Mouse (Mus musculus): ENCODE results near the gene 2810006K23Rik. TPM values are rescaled to one million over a fixed set of nuclear protein-coding genes. Genes with fewer than 3 reads are reported as not detected.
"Not testable (repeated sequence)": the region's sequence is repeated elsewhere in the genome, so short reads cannot be mapped to it uniquely, and the experiment has no call there.

The 2810006K23Rik gene
- polyA plus RNA-seq, 1 experiment from 2014 or later, result 21.7 TPM

GRCm38 (mm10) chr5:124359641-124360040 is 31.8 kb downstream of the 2810006K23Rik start:
- H3K36me3 ChIP-seq (ENCODE audit: control insufficient read depth, insufficient read depth, low read length), result no peaks in the 10 kb centered on the region
- H3K9ac ChIP-seq (ENCODE audit: low read length), result no peak overlapping the region
- no peaks in the 10 kb centered on the region for H3K27me3 ChIP-seq (ENCODE audit: control insufficient read depth, insufficient read depth, low read length)
- no peak overlapping the region for H3K27ac ChIP-seq (ENCODE audit: low read depth, low read length)
- DNase-seq (ENCODE audit: low spot score) (no peak), ATAC-seq (ENCODE audit: insufficient read depth, low FRiP score, low TSS enrichment) (no peak)
- no peaks in the 10 kb centered on the region for H3K4me1 ChIP-seq (ENCODE audit: control insufficient read depth, insufficient read depth, low read length)
- no peak overlapping the region for H3K4me2 ChIP-seq (ENCODE audit: low read depth)
- no peak overlapping the region for H3K4me3 ChIP-seq (ENCODE audit: low read depth, low read length)
- no peaks in the 10 kb centered on the region for H3K9me3 ChIP-seq (ENCODE audit: control insufficient read depth, low read length)
- WGBS, result 79% methylated on average over 2 of the region's 2 CpGs

- H3K36me3 ChIP-seq (ENCODE audit: control insufficient read depth, insufficient read depth, low read length); ATAC-seq (ENCODE audit: insufficient read depth, low FRiP score, low TSS enrichment); DNase-seq (ENCODE audit: low spot score); H3K9me3 ChIP-seq (ENCODE audit: control insufficient read depth, low read length); H3K27me3 ChIP-seq (ENCODE audit: control insufficient read depth, insufficient read depth, low read length); H3K4me1 ChIP-seq (ENCODE audit: control insufficient read depth, insufficient read depth, low read length); H3K27ac ChIP-seq (ENCODE audit: low read depth, low read length); H3K4me2 ChIP-seq (ENCODE audit: low read depth); H3K4me3 ChIP-seq (ENCODE audit: low read depth, low read length); H3K9ac ChIP-seq (ENCODE audit: low read length): not testable (repeated sequence)
- WGBS, result 92% methylated on average over 5 of the region's 5 CpGs
Measured at GRCm38 (mm10) chr5:124362982-124363381, 35.1 kb downstream of the 2810006K23Rik start, which contains the start of gene Cdk2ap1. TSS of gene Cdk2ap1 (minus strand) at chr5:124363082.

GRCm38 (mm10) chr5:124364173-124364918 is 36.5 kb downstream of the 2810006K23Rik start:
- 90% methylated on average over 6 of the region's 6 CpGs for WGBS
- no peaks in the 10 kb centered on the region for H3K27me3 ChIP-seq (ENCODE audit: control insufficient read depth, insufficient read depth, low read length)
- no peak overlapping the region for H3K9ac ChIP-seq (ENCODE audit: low read length)
- no peak overlapping the region for H3K27ac ChIP-seq (ENCODE audit: low read depth, low read length)
- peaks cover 6% of the 10 kb centered on the region for H3K36me3 ChIP-seq (ENCODE audit: control insufficient read depth, insufficient read depth, low read length)
- H3K4me2 ChIP-seq (ENCODE audit: low read depth), result no peak overlapping the region
- DNase-seq (ENCODE audit: low spot score) (no peak), ATAC-seq (ENCODE audit: insufficient read depth, low FRiP score, low TSS enrichment) (no peak)
- H3K4me1 ChIP-seq (ENCODE audit: control insufficient read depth, insufficient read depth, low read length), result no peaks in the 10 kb centered on the region
- H3K4me3 ChIP-seq (ENCODE audit: low read depth, low read length), result no peak overlapping the region
- H3K9me3 ChIP-seq (ENCODE audit: control insufficient read depth, low read length), result no peaks in the 10 kb centered on the region

- Histone ChIP-seq H3K4me3 (ENCODE audit: low read depth, low read length) (no peak overlapping the region), H3K36me3 (ENCODE audit: control insufficient read depth, insufficient read depth, low read length) (peaks cover 8% of the 10 kb centered on the region), H3K27me3 (ENCODE audit: control insufficient read depth, insufficient read depth, low read length) (no peaks in the 10 kb centered on the region), H3K9me3 (ENCODE audit: control insufficient read depth, low read length) (no peaks in the 10 kb centered on the region), H3K9ac (ENCODE audit: low read length) (no peak overlapping the region), H3K4me2 (ENCODE audit: low read depth) (no peak overlapping the region), H3K27ac (ENCODE audit: low read depth, low read length) (no peak overlapping the region), H3K4me1 (ENCODE audit: control insufficient read depth, insufficient read depth, low read length) (no peaks in the 10 kb centered on the region)
- DNase-seq (ENCODE audit: low spot score) (no peak), ATAC-seq (ENCODE audit: insufficient read depth, low FRiP score, low TSS enrichment) (no peak)
- WGBS, result 89% methylated on average over 2 of the region's 2 CpGs
Measured at GRCm38 (mm10) chr5:124365754-124366153, 37.9 kb downstream of the 2810006K23Rik start.

- Histone ChIP-seq H3K27ac (ENCODE audit: low read depth, low read length) (no peak overlapping the region), H3K36me3 (ENCODE audit: control insufficient read depth, insufficient read depth, low read length) (peaks cover 8% of the 10 kb centered on the region), H3K4me3 (ENCODE audit: low read depth, low read length) (no peak overlapping the region), H3K4me1 (ENCODE audit: control insufficient read depth, insufficient read depth, low read length) (no peaks in the 10 kb centered on the region), H3K9me3 (ENCODE audit: control insufficient read depth, low read length) (no peaks in the 10 kb centered on the region), H3K27me3 (ENCODE audit: control insufficient read depth, insufficient read depth, low read length) (no peaks in the 10 kb centered on the region), H3K4me2 (ENCODE audit: low read depth) (no peak overlapping the region), H3K9ac (ENCODE audit: low read length) (no peak overlapping the region)
- 91% methylated on average over 3 of the region's 3 CpGs for WGBS
- no peak for DNase-seq (ENCODE audit: low spot score)
- ATAC-seq (ENCODE audit: insufficient read depth, low FRiP score, low TSS enrichment), result no peak
Measured at GRCm38 (mm10) chr5:124366721-124367120, 38.8 kb downstream of the 2810006K23Rik start.

GRCm38 (mm10) chr5:124374298-124374697 is 46.4 kb downstream of the 2810006K23Rik start:
- H3K27ac ChIP-seq (ENCODE audit: low read depth, low read length), result no peak overlapping the region
- no peak overlapping the region for H3K4me2 ChIP-seq (ENCODE audit: low read depth)
- no peaks in the 10 kb centered on the region for H3K27me3 ChIP-seq (ENCODE audit: control insufficient read depth, insufficient read depth, low read length)
- 95% methylated on average over 7 of the region's 7 CpGs for WGBS
- no peak overlapping the region for H3K4me3 ChIP-seq (ENCODE audit: low read depth, low read length)
- H3K4me1 ChIP-seq (ENCODE audit: control insufficient read depth, insufficient read depth, low read length), result no peaks in the 10 kb centered on the region
- no peaks in the 10 kb centered on the region for H3K9me3 ChIP-seq (ENCODE audit: control insufficient read depth, low read length)
- H3K36me3 ChIP-seq (ENCODE audit: control insufficient read depth, insufficient read depth, low read length), result peaks cover 18% of the 10 kb centered on the region
- ATAC-seq (ENCODE audit: insufficient read depth, low FRiP score, low TSS enrichment) (no peak), DNase-seq (ENCODE audit: low spot score) (no peak)
- no peak overlapping the region for H3K9ac ChIP-seq (ENCODE audit: low read length)

- WGBS, result 88% methylated on average over 1 of the region's 1 CpGs
- no peak for DNase-seq (ENCODE audit: low spot score)
- H3K27ac ChIP-seq (ENCODE audit: low read depth, low read length), result no peak overlapping the region
- no peaks in the 10 kb centered on the region for H3K27me3 ChIP-seq (ENCODE audit: control insufficient read depth, insufficient read depth, low read length)
- no peaks in the 10 kb centered on the region for H3K4me1 ChIP-seq (ENCODE audit: control insufficient read depth, insufficient read depth, low read length)
- no peak overlapping the region for H3K4me2 ChIP-seq (ENCODE audit: low read depth)
- no peaks in the 10 kb centered on the region for H3K9me3 ChIP-seq (ENCODE audit: control insufficient read depth, low read length)
- no peak for ATAC-seq (ENCODE audit: insufficient read depth, low FRiP score, low TSS enrichment)
- peaks cover 25% of the 10 kb centered on the region for H3K36me3 ChIP-seq (ENCODE audit: control insufficient read depth, insufficient read depth, low read length)
- H3K9ac ChIP-seq (ENCODE audit: low read length), result no peak overlapping the region
- H3K4me3 ChIP-seq (ENCODE audit: low read depth, low read length), result no peak overlapping the region
Measured at GRCm38 (mm10) chr5:124376401-124376800, 48.5 kb downstream of the 2810006K23Rik start.

GRCm38 (mm10) chr5:124377149-124377548 is 49.3 kb downstream of the 2810006K23Rik start:
- DNase-seq (ENCODE audit: low spot score), result no peak
- H3K9ac ChIP-seq (ENCODE audit: low read length), result no peak overlapping the region
- no peak overlapping the region for H3K27ac ChIP-seq (ENCODE audit: low read depth, low read length)
- peaks cover 25% of the 10 kb centered on the region for H3K36me3 ChIP-seq (ENCODE audit: control insufficient read depth, insufficient read depth, low read length)
- H3K4me2 ChIP-seq (ENCODE audit: low read depth), result no peak overlapping the region
- no peak overlapping the region for H3K4me3 ChIP-seq (ENCODE audit: low read depth, low read length)
- H3K27me3 ChIP-seq (ENCODE audit: control insufficient read depth, insufficient read depth, low read length), result no peaks in the 10 kb centered on the region
- no peak for ATAC-seq (ENCODE audit: insufficient read depth, low FRiP score, low TSS enrichment)
- 92% methylated on average over 4 of the region's 4 CpGs for WGBS
- H3K9me3 ChIP-seq (ENCODE audit: control insufficient read depth, low read length), result no peaks in the 10 kb centered on the region
- H3K4me1 ChIP-seq (ENCODE audit: control insufficient read depth, insufficient read depth, low read length), result no peaks in the 10 kb centered on the region

- no peak overlapping the region for H3K9ac ChIP-seq (ENCODE audit: low read length)
- no peaks in the 10 kb centered on the region for H3K27me3 ChIP-seq (ENCODE audit: control insufficient read depth, insufficient read depth, low read length)
- H3K9me3 ChIP-seq (ENCODE audit: control insufficient read depth, low read length), result no peaks in the 10 kb centered on the region
- H3K36me3 ChIP-seq (ENCODE audit: control insufficient read depth, insufficient read depth, low read length), result peaks cover 17% of the 10 kb centered on the region
- no peak overlapping the region for H3K4me3 ChIP-seq (ENCODE audit: low read depth, low read length)
- no peaks in the 10 kb centered on the region for H3K4me1 ChIP-seq (ENCODE audit: control insufficient read depth, insufficient read depth, low read length)
- ATAC-seq (ENCODE audit: insufficient read depth, low FRiP score, low TSS enrichment), result no peak
- no peak overlapping the region for H3K27ac ChIP-seq (ENCODE audit: low read depth, low read length)
- DNase-seq (ENCODE audit: low spot score), result no peak
- H3K4me2 ChIP-seq (ENCODE audit: low read depth), result no peak overlapping the region
- WGBS, result 97% methylated on average over 1 of the region's 1 CpGs
Measured at GRCm38 (mm10) chr5:124380121-124380520, 52.2 kb downstream of the 2810006K23Rik start.

All from neural tube, embryonic 11.5 days (tissue).